Mouse (Mus musculus) midbrain, postnatal 0 days (tissue): ENCODE data around the gene Eif4ebp2. TPM values are rescaled to one million over a fixed set of nuclear protein-coding genes. Genes with fewer than 3 reads are reported as not detected.

Source experiments
- ATAC-seq: fragments of 200-750 bp; cut with Nextera tagmentation; 2 replicates; pipeline ENCODE4 v1.8.0; 2017; ENCODE audit warnings: moderate number of reproducible peaks, mild to moderate bottlenecking, moderate TSS enrichment, moderate library complexity; ENCODE audit not compliant: low FRiP score
- DNase-seq: peaks from one replicate; pipeline ENCODE4 v3.0.0-alpha.2; 2015; ENCODE audit warnings: low spot score
- H3K27ac ChIP-seq: fragments of 300-500 bp; sonication (generic); 2 replicates; pipeline ENCODE4 v1.5.1; 2014; ENCODE audit warnings: low read depth, mild to moderate bottlenecking, low read length, mixed read lengths
- H3K27me3 ChIP-seq: fragments of 300-500 bp; sonication (generic); 2 replicates; pipeline ENCODE4 v1.6.1; 2014; ENCODE audit warnings: low read length, control low read depth, mixed read lengths; ENCODE audit not compliant: insufficient read depth
- H3K36me3 ChIP-seq: fragments of 300-500 bp; sonication (generic); 2 replicates; pipeline ENCODE4 v1.6.1; 2014; ENCODE audit warnings: low read length, control low read depth, mixed read lengths; ENCODE audit not compliant: insufficient read depth
- H3K4me1 ChIP-seq: fragments of 300-500 bp; sonication (generic); 2 replicates; pipeline ENCODE4 v1.6.1; 2014; ENCODE audit warnings: mild to moderate bottlenecking, control low read depth, antibody characterized with exemption, low read length, mixed read lengths; ENCODE audit not compliant: insufficient read depth
- H3K4me2 ChIP-seq: fragments of 300-500 bp; sonication (generic); 2 replicates; pipeline ENCODE4 v1.6.1; 2014; ENCODE audit warnings: low read depth, mild to moderate bottlenecking, low read length, mixed read lengths; ENCODE audit not compliant: poor library complexity, severe bottlenecking
- H3K4me3 ChIP-seq: fragments of 300-500 bp; sonication (generic); 2 replicates; pipeline ENCODE4 v1.5.1; 2014; ENCODE audit warnings: low read depth, mild to moderate bottlenecking, low read length, moderate library complexity
- H3K9ac ChIP-seq: fragments of 300-500 bp; sonication (generic); replicated peaks from 2 replicates; pipeline ENCODE4 v1.6.1; 2014; ENCODE audit warnings: mild to moderate bottlenecking, low read length, moderate library complexity, mixed read lengths; ENCODE audit not compliant: poor library complexity, severe bottlenecking
- H3K9me3 ChIP-seq: fragments of 300-500 bp; sonication (generic); 2 replicates; pipeline ENCODE4 v1.6.1; 2016; ENCODE audit warnings: low read length, control low read depth
- CTCF ChIP-seq: IDR thresholded peaks from 2 replicates; pipeline ENCODE4 v1.5.1; 2016; ENCODE audit warnings: antibody characterized with exemption, mild to moderate bottlenecking
- WGBS: fragments of 180-500 bp; shearing (Covaris S2); extraction: QIAGEN DNeasy Blood & Tissue Kit; methylation state at CpG from one replicate; pipeline ENCODE4 v1.1.7; 2014; 5-methylcytosine and 5-hydroxymethylcytosine counted together
- polyA plus RNA-seq: library from polyadenylated mRNA; unstranded; fragments of >200 nt; fragmentation: Nextera tagmentation; extraction: Ambion mirVana; gene quantifications from 2 replicates; pipeline ENCODE4 v1.2.1, GENCODE M21; 2015
- total RNA-seq: library from RNA; depleted of rRNA; stranded (reverse); fragments of >200 nt; gene quantifications from 2 replicates; pipeline ENCODE4 v1.2.3, GENCODE M21; 2014

Eif4ebp2 gene
- total and polyA plus RNA-seq, 2 experiments from 2014 or later = 14.2 to 27.0 TPM

- H3K9me3 ChIP-seq = no peaks in the 10 kb centered on the region
- peaks cover 29% of the 10 kb centered on the region for H3K27me3 ChIP-seq
- H3K27ac ChIP-seq = no peak overlapping the region
- ATAC-seq (no peak), DNase-seq (no peak)
- 76% methylated on average over 4 of the region's 4 CpGs for WGBS
- no peak overlapping the region for H3K9ac ChIP-seq
- no peak overlapping the region for H3K4me3 ChIP-seq
- H3K36me3 ChIP-seq = no peaks in the 10 kb centered on the region
- no peak overlapping the region for H3K4me2 ChIP-seq
- H3K4me1 ChIP-seq = peaks cover 14% of the 10 kb centered on the region
- TF ChIP-seq CTCF = no peak
Measured at GRCm38 (mm10) chr10:61420011-61420410, 32.5 kb downstream of the Eif4ebp2 start.

- Histone ChIP-seq H3K9me3 (no peaks in the 10 kb centered on the region), H3K9ac (no peak overlapping the region), H3K27me3 (peaks cover 29% of the 10 kb centered on the region), H3K27ac (no peak overlapping the region), H3K4me1 (peaks cover 8% of the 10 kb centered on the region; the same call in 1 of the 2 replicates), H3K4me2 (peak overlapping the region; percentile 90; the same call in 1 of the 2 replicates), H3K36me3 (no peaks in the 10 kb centered on the region), H3K4me3 (no peak overlapping the region)
- ATAC-seq (no peak), DNase-seq (no peak)
- 6% methylated on average over 23 of the region's 24 CpGs for WGBS
- no peak for TF ChIP-seq CTCF
Measured at GRCm38 (mm10) chr10:61419146-61419545, 33.3 kb downstream of the Eif4ebp2 start.

GRCm38 (mm10) chr10:61418131-61418900, 34.1 kb downstream of the Eif4ebp2 start:
- Histone ChIP-seq H3K4me1 (peaks cover 8% of the 10 kb centered on the region; the same call in 1 of the 2 replicates), H3K4me2 (peak overlapping the region; percentile 90), H3K9ac (peak overlapping the region; percentile 62), H3K9me3 (no peaks in the 10 kb centered on the region), H3K36me3 (no peaks in the 10 kb centered on the region), H3K27ac (no peak overlapping the region), H3K27me3 (peaks cover 29% of the 10 kb centered on the region), H3K4me3 (peak overlapping the region; percentile 47)
- WGBS = 3% methylated on average over 46 of the region's 50 CpGs
- DNase-seq (no peak), ATAC-seq (0 out of 2 replicates have a peak, but pooled peaks have one; percentile 21)
- TF ChIP-seq CTCF = no peak

- WGBS = 24% methylated on average over 10 of the region's 10 CpGs
- DNase-seq (no peak), ATAC-seq (0 out of 2 replicates have a peak, but pooled peaks have one; percentile 31)
- TF ChIP-seq CTCF = no peak
- Histone ChIP-seq H3K36me3 (no peaks in the 10 kb centered on the region), H3K27me3 (peaks cover 29% of the 10 kb centered on the region), H3K4me1 (peaks cover 8% of the 10 kb centered on the region; the same call in 1 of the 2 replicates), H3K4me2 (peak within 1 kb of the TSS; percentile 90), H3K9ac (peak within 1 kb of the TSS; percentile 62), H3K27ac (no peak within 1 kb of the TSS), H3K4me3 (peak within 1 kb of the TSS; percentile 47), H3K9me3 (no peaks in the 10 kb centered on the region)
Measured at GRCm38 (mm10) chr10:61417672-61418071, 34.8 kb downstream of the Eif4ebp2 start, which contains the start of gene Nodal. Gene Nodal (plus strand): TSS chr10:61417972.

- DNase-seq (no peak), ATAC-seq (no peak)
- H3K4me1 ChIP-seq = peaks cover 8% of the 10 kb centered on the region; the same call in 1 of the 2 replicates
- H3K9ac ChIP-seq = no peak overlapping the region
- 49% methylated on average over 2 of the region's 2 CpGs for WGBS
- no peaks in the 10 kb centered on the region for H3K36me3 ChIP-seq
- H3K4me3 ChIP-seq = no peak overlapping the region
- peaks cover 29% of the 10 kb centered on the region for H3K27me3 ChIP-seq
- no peak for TF ChIP-seq CTCF
- no peak overlapping the region for H3K4me2 ChIP-seq
- H3K27ac ChIP-seq = no peak overlapping the region
- H3K9me3 ChIP-seq = no peaks in the 10 kb centered on the region
Measured at GRCm38 (mm10) chr10:61417046-61417445, 35.4 kb downstream of the Eif4ebp2 start.

- Histone ChIP-seq H3K9ac (no peak overlapping the region), H3K27ac (no peak overlapping the region), H3K4me3 (no peak overlapping the region), H3K36me3 (no peaks in the 10 kb centered on the region), H3K9me3 (no peaks in the 10 kb centered on the region), H3K4me1 (peaks cover 8% of the 10 kb centered on the region; the same call in 1 of the 2 replicates), H3K4me2 (no peak overlapping the region), H3K27me3 (peaks cover 29% of the 10 kb centered on the region)
- DNase-seq (no peak), ATAC-seq (no peak)
- TF ChIP-seq CTCF = no peak
- WGBS = 44% methylated on average over 7 of the region's 7 CpGs
Measured at GRCm38 (mm10) chr10:61416561-61416960, 35.9 kb downstream of the Eif4ebp2 start.
